Mouse (Mus musculus): ENCODE measurements at regions not wholly inside any gene's neighbourhood (a gene's known extent, or its start where the extent isn't known, plus 50 kb on each side); places are given as distances from the start of the nearest gene placed in this dataset.
A peak's percentile ranks its signal among the peaks of the same experiment; 100 is the strongest.

DNA sequence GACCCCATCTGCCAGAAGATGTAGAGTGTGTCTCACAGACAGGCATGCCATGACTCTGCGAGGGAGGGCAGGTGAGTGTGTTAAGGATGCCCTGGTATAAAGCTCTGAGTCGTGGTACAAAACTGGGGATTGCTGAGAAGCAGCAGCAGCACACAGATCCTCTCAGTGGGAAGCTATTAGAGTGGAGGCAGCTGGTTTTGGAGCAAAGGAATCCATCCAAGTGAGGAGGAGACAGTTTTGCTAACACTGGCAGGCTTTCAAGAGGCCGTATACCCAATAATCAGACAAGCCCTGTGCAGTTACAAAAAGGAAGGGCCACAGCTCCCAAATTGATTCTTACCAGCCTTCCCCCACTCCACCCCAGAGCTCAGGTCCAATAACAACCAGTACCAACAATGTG lies 170.4 kb upstream of the AI593442 start:
- DNase-seq (ENCODE audit: low read depth, low spot score): no peak

DNA sequence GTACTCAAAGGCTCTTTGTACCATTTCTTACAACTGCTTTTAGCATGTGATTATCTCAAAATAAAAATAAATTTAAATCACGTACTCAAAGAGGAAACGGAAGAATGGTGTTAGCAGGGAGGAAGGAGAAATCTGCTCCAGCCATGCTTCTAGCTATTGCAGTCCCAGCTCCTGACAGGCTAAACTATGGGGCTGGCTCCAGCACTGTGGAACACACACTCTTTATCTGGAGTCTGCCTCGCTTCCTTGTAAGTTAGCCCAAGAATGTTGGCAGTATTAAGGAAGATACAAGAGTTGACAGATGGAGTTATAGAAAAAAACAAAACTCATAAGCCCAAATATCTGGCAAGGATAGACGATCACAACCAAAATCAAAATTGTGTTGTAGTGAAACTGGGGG lies 161.5 kb upstream of the AI593442 start:
- DNase-seq (ENCODE audit: low read depth, low spot score): no peak

DNA sequence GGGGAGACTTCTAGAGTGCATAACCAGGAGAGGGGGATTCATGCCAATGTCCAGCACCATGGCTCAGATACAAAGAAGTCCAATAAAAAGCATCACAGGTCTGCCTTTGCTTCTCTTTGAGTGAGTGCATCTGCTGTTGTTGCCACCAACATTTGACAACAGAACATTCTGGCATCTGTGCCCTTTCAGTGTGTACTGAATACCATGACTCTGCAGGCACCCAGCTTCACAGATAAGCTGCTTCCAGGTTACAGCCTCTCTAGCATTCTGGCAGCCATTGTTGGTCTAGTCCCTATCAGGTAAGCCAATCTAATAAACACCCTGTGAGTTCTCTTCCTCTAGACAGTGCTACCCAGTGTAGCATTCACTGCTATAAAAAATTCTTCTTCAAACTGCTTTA lies 160.4 kb upstream of the AI593442 start:
- DNase-seq (ENCODE audit: low read depth, low spot score): no peak

DNA sequence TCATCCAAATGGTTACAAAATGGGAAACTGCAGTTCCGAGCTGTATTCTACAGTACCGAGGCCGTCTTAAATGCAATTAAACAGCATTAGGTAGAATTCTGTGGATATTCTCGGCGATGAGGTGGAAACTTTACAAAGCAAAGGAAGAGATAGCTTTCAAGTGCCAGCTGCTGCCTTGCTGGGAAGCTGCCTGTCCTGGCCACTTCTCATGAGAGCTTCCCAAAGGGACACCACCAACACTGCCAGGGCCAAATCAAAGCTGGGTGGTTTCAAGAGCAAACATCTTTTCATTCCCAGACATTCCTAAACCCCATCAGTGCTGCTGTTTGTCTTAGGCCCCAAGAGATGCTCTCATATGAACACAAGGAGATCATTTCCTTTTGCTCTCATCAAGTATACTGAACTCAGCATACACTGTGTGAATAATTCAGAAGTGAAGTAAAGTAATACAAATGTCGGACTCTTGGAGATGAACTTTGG lies 156.6 kb upstream of the AI593442 start:
- no peak for DNase-seq (ENCODE audit: low read depth, low spot score)

DNA sequence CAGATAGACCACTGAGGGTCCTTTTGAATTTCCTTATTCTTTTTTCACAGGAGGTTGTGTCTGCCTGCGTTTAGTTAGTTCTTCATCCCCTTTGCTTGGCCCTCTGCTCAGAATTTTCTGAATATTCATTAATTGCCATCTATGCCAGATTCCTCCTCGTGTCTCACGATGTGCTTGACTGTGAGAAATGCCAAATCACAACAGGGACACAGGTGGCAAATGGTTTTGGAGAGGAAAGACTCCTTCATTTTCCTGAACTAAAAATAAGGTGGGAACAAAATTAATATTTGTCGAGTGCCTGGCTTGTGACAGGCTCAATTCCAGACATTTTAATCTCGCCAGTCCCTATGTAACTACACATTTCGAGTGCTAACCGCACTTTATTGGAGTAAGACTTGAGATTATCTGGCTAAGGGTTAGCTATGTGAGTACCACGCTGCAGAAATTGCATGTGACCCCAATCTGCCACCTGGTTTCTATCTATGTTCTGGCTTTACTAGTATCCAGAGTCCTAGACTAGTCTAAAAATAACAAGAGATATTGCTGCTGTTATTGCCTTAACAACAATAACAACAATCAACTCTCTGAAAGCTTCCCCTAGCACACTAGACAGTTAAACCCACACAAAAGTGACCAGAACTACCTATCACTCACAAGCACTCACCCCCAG lies 156.0 kb upstream of the AI593442 start:
- DNase-seq (ENCODE audit: low read depth, low spot score): no peak

DNA sequence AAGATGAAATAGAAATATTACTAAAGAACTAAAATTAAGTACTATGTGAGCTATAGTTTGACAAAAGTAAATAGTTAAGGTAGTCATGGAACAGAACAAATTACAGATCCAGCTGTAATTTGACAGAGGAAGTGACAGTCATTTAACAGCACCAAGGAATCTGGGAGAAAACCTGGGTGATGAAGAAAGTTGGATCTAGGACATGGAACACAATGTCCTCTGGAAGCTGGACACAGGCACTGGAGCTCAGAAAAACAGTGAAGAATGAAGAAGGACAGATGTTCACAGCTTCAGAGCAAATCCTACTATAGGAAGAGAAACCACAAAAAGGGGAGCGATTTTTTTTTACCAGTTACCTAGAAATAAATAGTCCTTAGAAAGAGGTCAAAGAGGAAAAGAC lies 147.2 kb upstream of the AI593442 start:
- DNase-seq (ENCODE audit: low read depth, low spot score): no peak

DNA sequence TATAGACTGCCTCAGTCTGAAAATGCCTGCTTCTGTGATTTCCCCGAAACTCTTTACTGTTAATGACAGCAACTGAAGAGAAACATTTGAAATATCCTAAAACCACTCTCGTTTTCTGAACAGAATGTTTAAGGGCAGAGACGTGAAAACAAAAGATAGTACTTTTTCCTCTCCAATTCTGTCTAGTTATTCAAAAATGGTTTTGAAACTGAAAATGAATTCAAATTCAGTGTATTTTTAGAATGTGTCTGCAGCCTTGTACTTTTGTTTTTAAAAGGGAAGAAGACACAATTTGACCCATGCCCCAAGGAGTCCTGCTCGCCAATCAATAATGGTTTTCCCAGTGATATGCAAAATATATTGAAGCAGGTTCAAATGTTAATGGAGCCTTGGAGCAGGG lies 136.7 kb upstream of the AI593442 start:
- no peak for DNase-seq (ENCODE audit: low read depth, low spot score)

DNA sequence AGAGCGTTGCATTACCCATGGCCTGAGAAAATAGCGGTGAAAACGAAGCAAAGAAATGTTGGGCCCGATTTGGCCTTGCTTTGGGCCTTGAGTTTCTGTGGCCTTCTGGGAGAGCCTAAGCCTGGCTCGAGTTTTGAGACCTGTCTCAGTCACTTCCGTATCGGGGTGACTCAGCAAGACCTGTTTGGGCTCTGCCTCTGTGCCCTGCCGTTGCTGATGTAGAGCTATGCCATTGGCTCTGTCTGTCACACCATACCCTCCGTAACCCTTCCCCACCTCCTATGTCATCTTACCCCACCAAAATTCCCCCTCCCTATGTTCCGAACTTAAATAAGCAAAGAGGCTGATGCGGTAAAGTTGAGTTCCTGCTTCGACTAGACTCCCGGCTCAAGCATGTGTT lies 123.4 kb upstream of the AI593442 start:
- no peak for DNase-seq (ENCODE audit: low read depth, low spot score)

DNA sequence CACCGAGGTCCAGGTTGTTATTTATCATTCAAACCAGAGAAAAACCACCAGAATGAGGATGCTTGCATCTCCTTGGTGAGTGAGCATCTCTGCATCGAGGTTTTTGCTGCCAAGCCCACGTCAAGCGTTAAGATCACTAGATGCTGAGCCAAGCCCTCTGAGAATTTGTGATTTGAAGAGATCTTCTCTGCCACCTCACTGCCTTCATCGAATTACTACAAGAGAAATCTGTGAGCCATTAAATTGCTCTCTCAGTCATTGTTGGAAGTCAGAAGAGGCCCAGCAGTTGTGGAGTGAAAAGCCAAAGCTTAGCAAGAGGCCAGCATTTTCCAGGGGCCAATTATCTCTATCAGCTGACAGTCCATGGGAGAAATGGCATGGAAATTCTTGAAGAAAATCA lies 122.2 kb upstream of the AI593442 start:
- no peak for DNase-seq (ENCODE audit: low read depth, low spot score)

DNA sequence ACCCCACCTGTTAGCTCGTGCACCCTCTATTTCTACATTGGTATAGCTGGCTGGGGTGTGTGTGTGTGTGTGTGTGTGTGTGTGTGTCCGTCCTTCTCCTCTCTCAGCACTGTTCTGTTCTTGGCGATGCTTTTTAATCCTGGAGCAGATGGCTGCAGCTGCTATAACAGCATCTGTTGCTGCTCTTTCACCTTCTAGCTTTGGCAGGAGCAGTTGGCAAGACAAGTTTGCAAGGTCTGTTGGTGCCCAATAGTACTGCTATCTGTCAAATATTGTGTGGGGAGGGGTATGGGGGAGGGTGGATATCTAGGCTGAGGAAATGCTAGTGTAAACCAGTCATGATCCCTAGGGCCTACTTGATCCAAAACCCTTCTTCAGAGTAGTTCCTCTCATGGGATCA lies 120.9 kb upstream of the AI593442 start:
- no peak for DNase-seq (ENCODE audit: low read depth, low spot score)

DNA sequence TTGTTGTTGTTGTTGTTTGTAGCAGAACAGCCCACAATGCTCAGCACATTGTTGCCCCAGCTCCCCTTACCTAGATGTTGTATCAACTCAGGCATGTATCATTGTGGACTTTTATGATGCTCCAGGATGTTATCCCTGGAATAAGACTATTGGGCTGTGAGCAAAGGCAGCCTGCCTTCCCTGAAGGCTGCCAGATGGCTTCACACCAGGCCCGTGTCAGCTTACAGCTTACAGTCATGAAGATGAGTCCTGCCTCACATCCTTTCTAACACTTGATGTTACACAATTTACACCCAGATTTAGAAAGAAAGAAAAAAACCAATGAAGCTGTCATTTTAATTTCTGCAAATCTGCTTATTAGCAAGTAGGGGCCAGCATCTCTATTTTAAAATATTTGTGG lies 113.0 kb upstream of the AI593442 start:
- peak; percentile 46 for DNase-seq (ENCODE audit: low read depth, low spot score)

DNA sequence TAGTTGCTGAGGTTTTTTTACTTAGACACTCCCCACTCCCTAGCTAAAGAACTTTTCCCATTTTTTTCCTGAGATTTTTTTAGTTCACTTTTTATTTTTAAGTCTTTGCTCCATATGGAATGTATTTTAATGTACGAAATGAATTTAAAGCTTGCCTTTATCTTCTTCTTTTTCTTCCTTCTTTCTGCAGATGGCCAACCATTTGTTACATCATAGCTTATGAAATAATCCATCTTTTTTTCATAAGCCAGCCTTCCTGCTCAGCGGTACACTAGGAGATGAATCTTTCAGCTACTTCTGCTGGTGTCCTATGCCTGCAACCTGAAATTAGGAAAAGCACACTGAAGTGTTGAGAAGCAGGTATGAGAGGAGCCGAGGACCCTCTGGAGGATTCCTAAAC lies 102.9 kb upstream of the AI593442 start:
- no peak for DNase-seq (ENCODE audit: low read depth, low spot score)

DNA sequence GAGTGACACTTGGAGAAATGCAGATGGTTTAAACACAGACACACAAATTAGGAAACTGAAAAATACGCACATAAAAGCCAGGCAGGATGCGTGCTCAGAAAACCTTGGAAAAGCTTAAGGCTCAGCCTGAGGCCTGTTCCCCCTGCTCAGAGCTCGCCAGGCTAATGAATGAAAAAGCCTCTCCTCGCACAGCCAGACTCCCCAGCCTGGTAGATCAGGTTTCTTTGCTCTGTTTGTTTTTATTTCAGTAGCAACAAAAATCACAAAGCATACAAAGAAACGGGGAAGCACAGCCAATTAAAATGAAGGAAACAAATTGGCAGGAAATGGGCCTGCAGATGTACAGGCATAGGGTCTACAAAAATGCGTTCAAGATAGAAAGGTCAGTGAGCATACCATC lies 97.0 kb upstream of the AI593442 start:
- DNase-seq (ENCODE audit: low read depth, low spot score): no peak

DNA sequence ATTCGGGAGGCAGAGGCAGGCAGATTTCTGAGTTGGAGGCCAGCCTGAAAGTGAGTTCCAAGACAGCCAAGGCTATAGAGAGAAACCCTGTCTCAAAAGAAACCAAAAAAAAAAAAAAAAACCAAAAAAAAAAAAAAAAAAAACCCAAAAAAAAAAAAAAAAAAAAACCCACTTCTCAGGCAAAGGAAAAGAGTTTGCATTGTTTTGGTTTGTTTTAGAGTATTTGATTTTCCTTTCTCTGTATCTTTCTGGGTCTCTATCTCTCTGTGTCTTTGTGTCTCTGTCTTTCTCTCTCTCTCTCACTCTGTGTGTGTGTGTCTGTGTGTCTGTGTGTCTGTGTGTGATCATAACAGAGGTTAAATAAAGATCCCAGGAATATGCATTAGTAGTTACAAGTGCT lies 95.7 kb upstream of the AI593442 start:
- no peak for DNase-seq (ENCODE audit: low read depth, low spot score)

DNA sequence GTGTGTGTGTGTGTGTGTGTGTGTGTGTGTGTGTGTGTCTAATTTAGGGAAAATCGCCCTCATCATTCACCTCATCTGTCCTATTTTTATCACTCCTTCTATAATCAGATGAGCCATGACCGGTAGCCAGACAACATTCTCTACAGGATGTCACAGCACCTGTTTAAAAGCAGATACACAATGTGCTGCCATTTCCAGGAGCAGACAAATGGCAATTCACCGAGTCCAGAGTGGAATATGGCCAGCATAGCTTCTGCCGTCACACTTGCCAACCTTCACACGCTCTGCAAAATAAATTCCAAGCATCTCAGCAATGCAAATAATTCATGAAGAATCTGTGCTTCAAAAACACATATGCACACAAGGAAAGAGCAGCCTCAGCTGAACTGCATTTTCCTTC lies 88.5 kb upstream of the AI593442 start:
- no peak for DNase-seq (ENCODE audit: low read depth, low spot score)

DNA sequence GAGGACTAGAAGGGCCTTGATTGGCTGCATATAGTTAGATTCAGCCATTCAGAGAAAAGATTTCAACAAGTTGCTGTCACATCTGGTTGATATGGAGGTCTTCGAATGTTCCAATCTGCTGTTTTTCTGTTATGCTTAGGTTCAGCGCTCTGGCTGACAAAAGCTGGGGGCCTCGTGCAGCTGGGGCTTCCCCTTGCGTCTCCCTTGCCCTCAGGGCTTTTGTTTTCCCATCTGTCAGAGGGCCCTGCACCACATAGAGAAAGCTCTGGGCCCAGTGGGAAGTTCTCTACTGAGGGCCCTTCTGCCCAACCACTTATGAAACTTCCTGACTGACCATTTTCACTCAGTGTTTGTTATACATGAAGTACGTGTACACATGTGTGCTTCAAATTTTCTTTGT lies 86.2 kb upstream of the AI593442 start:
- no peak for DNase-seq (ENCODE audit: low read depth, low spot score)

DNA sequence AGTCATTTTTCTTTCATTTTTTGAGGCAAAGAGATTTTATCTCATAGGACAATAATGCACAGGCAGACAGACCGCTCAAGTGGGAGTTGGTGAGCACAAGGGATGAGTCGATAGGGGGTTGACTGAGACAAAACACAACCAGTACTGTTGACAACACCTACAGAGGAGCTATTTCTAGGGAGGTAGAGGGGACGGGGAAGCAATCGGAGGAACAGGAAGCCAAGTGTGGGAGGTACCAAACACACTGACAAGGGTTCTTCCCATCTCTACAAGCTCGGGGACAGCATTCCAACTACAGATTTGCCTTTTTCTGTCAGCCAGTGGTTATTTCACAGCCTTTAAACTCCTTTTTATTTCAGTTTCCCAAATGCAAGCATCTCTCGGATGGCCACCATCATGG lies 83.3 kb upstream of the AI593442 start:
- no peak for DNase-seq (ENCODE audit: low read depth, low spot score)

DNA sequence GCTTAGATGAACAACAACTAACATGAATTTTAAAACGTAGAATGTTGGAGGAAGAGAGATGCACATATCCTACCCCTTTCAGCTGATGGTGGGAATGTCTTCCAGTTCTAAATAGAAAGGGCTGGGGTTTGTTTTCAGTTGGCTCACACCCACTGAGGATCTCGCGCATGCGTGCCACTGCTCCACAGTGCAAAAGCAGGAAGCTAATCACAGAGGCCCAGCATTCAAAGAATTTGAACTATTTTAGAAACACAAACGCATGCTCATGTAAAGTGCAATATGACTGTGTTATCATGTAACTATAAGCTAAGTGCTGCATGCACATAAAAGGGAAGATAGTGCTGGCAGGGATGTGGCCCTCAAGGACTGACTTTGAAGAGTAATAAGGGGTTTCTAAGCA lies 81.7 kb upstream of the AI593442 start:
- DNase-seq (ENCODE audit: low read depth, low spot score): no peak

DNA sequence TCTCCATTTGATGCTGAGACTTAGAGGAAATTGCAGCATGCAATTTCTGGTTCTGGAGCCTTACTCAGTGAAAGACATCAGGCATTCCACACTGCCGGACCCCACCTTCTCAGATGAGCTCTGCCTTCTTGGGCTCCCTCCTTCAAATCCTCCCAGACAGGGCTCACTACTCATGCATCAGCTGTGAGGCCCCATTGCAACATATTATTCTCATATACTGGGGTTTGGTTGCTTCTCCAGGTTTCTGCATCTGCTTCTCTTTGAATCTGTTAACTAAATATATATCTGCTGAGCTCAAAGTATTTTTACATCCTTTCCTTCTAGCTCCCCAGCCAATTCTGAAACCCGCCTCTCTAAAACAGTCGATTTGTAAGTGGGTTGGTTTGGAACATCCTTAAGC lies 68.8 kb upstream of the AI593442 start:
- DNase-seq (ENCODE audit: low read depth, low spot score): no peak

DNA sequence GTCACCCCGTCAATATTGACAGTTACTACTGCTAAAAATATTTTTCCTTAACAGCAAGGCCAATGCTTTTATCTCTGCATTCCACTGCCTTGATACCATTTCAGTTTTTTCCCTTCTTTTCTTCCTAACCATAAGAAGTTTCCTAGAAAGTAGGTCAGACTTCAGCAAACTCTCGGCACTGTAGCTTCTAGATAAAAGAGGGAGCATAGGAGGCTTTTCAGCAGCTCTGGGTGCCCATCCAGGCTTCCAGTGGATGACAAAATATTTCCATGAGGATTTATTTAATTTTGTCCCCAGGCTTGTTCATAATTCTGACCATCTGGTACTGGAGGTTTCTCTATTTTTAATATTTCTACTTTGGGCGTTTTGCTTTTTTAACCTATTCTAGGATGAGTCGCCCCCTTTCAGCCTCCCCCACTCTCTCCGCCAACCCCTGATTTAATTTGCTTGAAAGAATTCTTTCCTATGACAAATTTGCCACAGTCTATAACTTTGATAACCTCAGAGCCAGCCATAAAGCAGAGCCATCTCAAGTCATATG lies 59.0 kb upstream of the AI593442 start:
- peak; percentile 17 for DNase-seq (ENCODE audit: low read depth, low spot score)
